Mouse (Mus musculus): ENCODE results near the gene Cnih3. TPM values are rescaled to one million over a fixed set of nuclear protein-coding genes. Genes with fewer than 3 reads are reported as not detected.

The Cnih3 gene
- polyA plus RNA-seq, 1 experiment, result not detected

GRCm38 (mm10) chr1:181364025-181364424, 11.6 kb downstream of the Cnih3 start:
- DNase-seq (ENCODE audit: low read depth in 1 of 2, low spot score in 2 of 2), result no peak
- H3K4me1 ChIP-seq (ENCODE audit: control insufficient read depth, insufficient read depth, insufficient read length), result no peaks in the 10 kb centered on the region
- WGBS, result 84% methylated on average over 4 of the region's 4 CpGs
- no peak overlapping the region for H3K27ac ChIP-seq (ENCODE audit: insufficient read depth, low read length)
- no peak overlapping the region for H3K4me3 ChIP-seq (ENCODE audit: extremely low read depth, insufficient read depth, insufficient read length)
- TF ChIP-seq CTCF (IDR thresholded peaks at IDR 0.05; ENCODE audit: extremely low read depth, insufficient read depth, insufficient read length, insufficient replicate concordance), result no peak
- no peak for TF ChIP-seq POLR2A (IDR thresholded peaks at IDR 0.05; ENCODE audit: low read depth, low read length)
- H3K36me3 ChIP-seq (ENCODE audit: control insufficient read depth, insufficient read depth, low read length), result no peaks in the 10 kb centered on the region
- no peaks in the 10 kb centered on the region for H3K27me3 ChIP-seq (ENCODE audit: control insufficient read depth, insufficient read depth, low read length)

- Histone ChIP-seq H3K36me3 (ENCODE audit: control insufficient read depth, insufficient read depth, low read length) (no peaks in the 10 kb centered on the region), H3K4me1 (ENCODE audit: control insufficient read depth, insufficient read depth, insufficient read length) (no peaks in the 10 kb centered on the region), H3K27ac (ENCODE audit: insufficient read depth, low read length) (no peak overlapping the region), H3K27me3 (ENCODE audit: control insufficient read depth, insufficient read depth, low read length) (no peaks in the 10 kb centered on the region), H3K4me3 (ENCODE audit: extremely low read depth, insufficient read depth, insufficient read length) (no peak overlapping the region)
- WGBS, result 82% methylated on average over 3 of the region's 3 CpGs
- TF ChIP-seq CTCF (IDR thresholded peaks at IDR 0.05; ENCODE audit: extremely low read depth, insufficient read depth, insufficient read length, insufficient replicate concordance) (no peak), POLR2A (IDR thresholded peaks at IDR 0.05; ENCODE audit: low read depth, low read length) (no peak)
- no peak for DNase-seq (ENCODE audit: low read depth in 1 of 2, low spot score in 2 of 2)
Measured at GRCm38 (mm10) chr1:181365376-181365775, 12.9 kb downstream of the Cnih3 start.

- Histone ChIP-seq H3K27ac (ENCODE audit: insufficient read depth, low read length) (no peak overlapping the region), H3K27me3 (ENCODE audit: control insufficient read depth, insufficient read depth, low read length) (no peaks in the 10 kb centered on the region), H3K4me3 (ENCODE audit: extremely low read depth, insufficient read depth, insufficient read length) (no peak overlapping the region), H3K36me3 (ENCODE audit: control insufficient read depth, insufficient read depth, low read length) (no peaks in the 10 kb centered on the region), H3K4me1 (ENCODE audit: control insufficient read depth, insufficient read depth, insufficient read length) (no peaks in the 10 kb centered on the region)
- TF ChIP-seq POLR2A (IDR thresholded peaks at IDR 0.05; ENCODE audit: low read depth, low read length) (no peak), CTCF (IDR thresholded peaks at IDR 0.05; ENCODE audit: extremely low read depth, insufficient read depth, insufficient read length, insufficient replicate concordance) (no peak)
- DNase-seq (ENCODE audit: low read depth in 1 of 2, low spot score in 2 of 2), result no peak
- 29% methylated on average over 3 of the region's 3 CpGs for WGBS
Measured at GRCm38 (mm10) chr1:181368789-181369570, 16.6 kb downstream of the Cnih3 start.

GRCm38 (mm10) chr1:181370370-181370769, 17.9 kb downstream of the Cnih3 start:
- Histone ChIP-seq H3K4me3 (ENCODE audit: extremely low read depth, insufficient read depth, insufficient read length) (no peak overlapping the region), H3K4me1 (ENCODE audit: control insufficient read depth, insufficient read depth, insufficient read length) (no peaks in the 10 kb centered on the region), H3K27ac (ENCODE audit: insufficient read depth, low read length) (no peak overlapping the region), H3K27me3 (ENCODE audit: control insufficient read depth, insufficient read depth, low read length) (no peaks in the 10 kb centered on the region), H3K36me3 (ENCODE audit: control insufficient read depth, insufficient read depth, low read length) (no peaks in the 10 kb centered on the region)
- TF ChIP-seq POLR2A (IDR thresholded peaks at IDR 0.05; ENCODE audit: low read depth, low read length) (no peak), CTCF (IDR thresholded peaks at IDR 0.05; ENCODE audit: extremely low read depth, insufficient read depth, insufficient read length, insufficient replicate concordance) (no peak)
- no peak for DNase-seq (ENCODE audit: low read depth in 1 of 2, low spot score in 2 of 2)
- WGBS, result 71% methylated on average over 3 of the region's 3 CpGs

- H3K27ac ChIP-seq (ENCODE audit: insufficient read depth, low read length), result no peak overlapping the region
- H3K27me3 ChIP-seq (ENCODE audit: control insufficient read depth, insufficient read depth, low read length), result no peaks in the 10 kb centered on the region
- WGBS, result 79% methylated on average over 4 of the region's 4 CpGs
Measured at GRCm38 (mm10) chr1:181371226-181371625, 18.8 kb downstream of the Cnih3 start.

GRCm38 (mm10) chr1:181372306-181372705, 19.9 kb downstream of the Cnih3 start:
- no peak for DNase-seq (ENCODE audit: low read depth in 1 of 2, low spot score in 2 of 2)
- Histone ChIP-seq H3K27ac (ENCODE audit: insufficient read depth, low read length) (no peak overlapping the region), H3K4me1 (ENCODE audit: control insufficient read depth, insufficient read depth, insufficient read length) (no peaks in the 10 kb centered on the region), H3K36me3 (ENCODE audit: control insufficient read depth, insufficient read depth, low read length) (no peaks in the 10 kb centered on the region), H3K4me3 (ENCODE audit: extremely low read depth, insufficient read depth, insufficient read length) (no peak overlapping the region), H3K27me3 (ENCODE audit: control insufficient read depth, insufficient read depth, low read length) (no peaks in the 10 kb centered on the region)
- 6% methylated on average over 6 of the region's 6 CpGs for WGBS
- TF ChIP-seq CTCF (IDR thresholded peaks at IDR 0.05; ENCODE audit: extremely low read depth, insufficient read depth, insufficient read length, insufficient replicate concordance) (no peak), POLR2A (IDR thresholded peaks at IDR 0.05; ENCODE audit: low read depth, low read length) (no peak)

More at GRCm38 (mm10) chr1:181371226-181371625, 18.8 kb downstream of the Cnih3 start:
- Histone ChIP-seq H3K4me3 (ENCODE audit: extremely low read depth, insufficient read depth, insufficient read length) (no peak overlapping the region), H3K4me1 (ENCODE audit: control insufficient read depth, insufficient read depth, insufficient read length) (no peaks in the 10 kb centered on the region), H3K36me3 (ENCODE audit: control insufficient read depth, insufficient read depth, low read length) (no peaks in the 10 kb centered on the region)
- DNase-seq (ENCODE audit: low read depth in 1 of 2, low spot score in 2 of 2), result no peak
- no peak for TF ChIP-seq POLR2A (IDR thresholded peaks at IDR 0.05; ENCODE audit: low read depth, low read length)
- no peak for TF ChIP-seq CTCF (IDR thresholded peaks at IDR 0.05; ENCODE audit: extremely low read depth, insufficient read depth, insufficient read length, insufficient replicate concordance)
